Mouse (Mus musculus): ENCODE measurements at regions not wholly inside any gene's neighbourhood (a gene's known extent, or its start where the extent isn't known, plus 50 kb on each side); places are given as distances from the start of the nearest gene placed in this dataset.
"Not testable (repeated sequence)": the region's sequence is repeated elsewhere in the genome, so short reads cannot be mapped to it uniquely, and the experiment has no call there.

DNA sequence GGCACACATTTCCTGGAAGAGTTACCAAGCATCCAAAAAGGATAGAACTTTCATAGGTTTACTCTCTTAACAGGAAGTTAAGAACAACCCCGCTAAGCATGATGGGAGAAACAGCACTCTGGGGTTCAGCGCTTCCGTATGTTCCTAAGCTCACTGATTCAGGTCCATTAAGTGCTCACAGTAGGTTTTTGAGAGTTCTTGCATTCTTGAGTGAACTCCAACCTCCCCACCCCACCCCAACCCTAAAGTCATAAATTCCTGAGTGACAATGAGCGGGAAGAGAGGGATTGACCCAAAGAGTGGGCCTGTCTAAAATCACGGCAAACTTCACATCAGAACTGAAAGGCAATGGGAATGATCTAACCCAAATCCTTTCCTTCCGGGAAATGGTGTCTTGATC, 405.9 kb downstream of the Lrig3 start:
- no peak for DNase-seq (ENCODE audit: low spot score)

DNA sequence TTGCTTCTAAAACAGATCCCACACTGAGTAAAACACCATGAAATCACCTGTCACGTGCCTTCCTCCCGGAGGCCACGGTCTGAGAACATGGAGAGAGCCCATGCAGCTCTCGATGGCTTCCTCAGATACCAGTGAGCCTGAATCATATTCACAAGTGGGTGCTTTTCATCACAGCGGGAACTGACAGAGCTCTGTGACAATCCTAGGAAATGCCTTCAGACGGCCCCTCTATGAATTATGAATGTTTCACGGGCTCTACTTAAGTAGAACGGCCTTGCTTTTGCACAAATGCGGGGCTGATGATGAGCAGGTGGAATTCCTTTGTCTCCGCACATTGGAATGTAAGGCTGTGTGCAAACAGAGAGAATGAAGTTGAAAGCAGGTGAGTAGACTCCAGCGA, 383.1 kb downstream of the Lrig3 start:
- no peak for DNase-seq (ENCODE audit: low spot score)

DNA sequence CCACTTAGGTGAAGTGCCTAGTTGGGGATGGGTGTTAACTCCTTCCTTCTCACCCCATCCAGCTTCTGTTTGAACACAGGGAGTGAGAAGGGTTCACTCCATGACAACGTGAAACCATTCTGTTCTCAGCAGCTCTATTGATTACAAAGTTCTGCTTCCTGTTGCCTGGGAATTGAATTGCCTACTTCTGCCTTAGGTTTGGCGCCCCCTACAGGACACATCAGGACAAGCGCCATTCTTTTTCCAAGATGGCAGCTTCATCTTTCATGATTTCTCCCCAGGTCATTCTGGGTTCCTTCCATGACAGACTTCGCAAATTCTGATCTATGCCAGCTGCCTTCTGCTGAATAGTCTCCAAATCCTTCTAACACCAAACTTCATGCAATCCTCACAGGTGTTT, 371.5 kb downstream of the Lrig3 start:
- no peak for DNase-seq (ENCODE audit: low spot score)

DNA sequence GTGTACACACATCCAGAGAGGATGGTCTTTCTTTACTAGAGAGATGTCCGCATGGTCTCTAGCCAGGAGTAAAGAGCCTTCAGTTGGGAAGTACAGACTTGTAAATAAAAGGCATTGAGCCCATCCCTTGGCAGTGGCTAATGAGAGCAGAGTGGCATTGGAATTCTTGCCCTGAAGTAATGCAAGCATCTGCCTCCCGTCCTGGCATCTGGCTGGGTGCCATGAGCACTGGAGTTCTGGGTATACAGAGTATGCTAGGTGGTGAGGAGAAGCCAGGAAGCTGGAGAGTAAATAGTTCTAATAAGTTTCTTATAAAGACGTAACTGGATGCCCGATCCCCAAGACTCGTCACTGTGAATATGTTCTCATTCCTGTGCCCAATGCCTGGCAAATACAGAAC, 367.8 kb downstream of the Lrig3 start:
- DNase-seq (ENCODE audit: low spot score), result no peak

DNA sequence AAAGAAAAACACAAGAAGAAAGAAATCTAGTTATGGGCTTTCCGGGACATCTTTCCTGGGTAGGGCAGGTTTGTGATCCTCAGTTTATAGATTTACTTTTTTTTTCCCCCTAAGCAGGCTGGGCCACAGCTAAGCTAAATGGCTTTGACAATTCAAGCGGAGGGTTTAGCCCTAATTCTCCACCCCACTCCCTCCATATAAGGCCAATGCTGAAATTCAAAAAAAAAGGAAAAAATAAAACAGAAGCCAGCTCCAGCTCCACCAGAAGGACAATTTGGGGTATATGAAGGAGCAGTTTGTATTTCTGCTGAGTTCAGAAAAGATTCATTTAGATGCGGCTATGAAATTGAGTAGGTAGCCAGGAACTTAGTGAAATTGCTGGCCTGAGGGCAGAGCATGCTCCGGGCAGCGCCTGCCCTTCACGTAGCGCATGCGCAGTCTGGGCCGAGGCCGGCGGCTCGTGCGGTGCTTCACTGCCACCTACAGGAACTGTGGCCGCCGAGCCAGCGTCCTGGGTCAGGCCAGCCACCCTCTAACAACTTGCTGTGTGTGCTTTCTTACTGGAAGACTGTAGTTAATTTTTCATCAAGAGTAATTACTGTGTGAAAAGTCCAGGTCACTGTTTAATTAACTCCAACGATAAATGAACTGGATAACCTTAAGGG, 364.5 kb downstream of the Lrig3 start:
- peak; percentile 95 for DNase-seq (ENCODE audit: low spot score)

DNA sequence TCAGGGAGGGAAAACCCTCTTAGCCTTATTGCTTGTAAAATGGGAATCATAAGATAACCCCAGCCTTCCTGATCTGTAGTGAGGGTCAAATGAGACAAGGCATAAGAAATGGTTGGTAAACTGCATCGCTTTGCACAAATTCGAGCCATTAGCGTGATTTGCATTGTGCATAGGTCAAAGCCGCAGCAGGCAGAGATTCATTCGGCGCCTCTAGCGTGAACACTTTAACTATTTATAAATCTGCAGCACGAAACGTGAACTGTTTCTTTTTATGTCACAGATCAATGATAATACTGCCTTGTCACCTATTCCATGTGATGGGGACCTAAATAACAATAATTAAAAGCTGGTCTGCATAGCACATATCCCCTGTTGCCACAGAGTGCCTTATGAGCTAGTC, 354.9 kb downstream of the Lrig3 start:
- DNase-seq (ENCODE audit: low spot score), result no peak

DNA sequence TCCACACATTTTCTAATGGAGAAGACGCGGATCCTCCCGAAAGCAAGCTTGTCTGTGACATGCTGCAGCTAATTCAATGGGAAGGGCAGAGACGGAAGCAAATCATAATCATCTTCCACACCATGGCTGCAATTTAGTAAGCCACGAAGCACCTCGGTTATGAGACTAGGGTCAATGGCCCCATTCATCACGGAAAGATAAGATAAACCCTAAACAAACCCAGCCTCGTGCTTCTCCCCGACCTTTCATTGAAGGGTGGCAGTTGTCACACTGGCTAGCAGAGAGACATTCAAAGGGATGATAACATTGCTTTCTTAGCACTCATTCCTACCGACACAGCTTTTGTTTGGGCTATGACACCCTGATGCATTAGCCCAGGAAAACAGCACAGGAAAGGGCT, 353.8 kb downstream of the Lrig3 start:
- DNase-seq (ENCODE audit: low spot score), result no peak

DNA sequence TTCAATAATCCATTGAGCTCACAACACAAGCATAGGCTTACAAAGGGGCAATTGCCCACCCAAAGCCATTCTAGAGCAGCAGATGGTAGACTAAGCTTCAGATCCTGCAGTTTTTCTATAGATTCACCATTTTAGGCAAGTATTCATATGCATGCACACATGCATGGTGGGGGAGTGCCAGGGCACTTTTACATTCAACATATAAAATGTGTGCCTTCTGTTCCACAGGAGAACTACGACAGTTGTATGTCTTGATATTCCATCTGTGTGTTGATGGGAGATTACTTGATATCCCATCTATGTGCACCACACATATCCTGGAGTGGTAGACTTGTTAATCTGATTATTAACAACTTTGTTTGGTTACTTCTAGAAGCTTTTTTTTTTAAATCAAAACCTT, 334.0 kb downstream of the Lrig3 start:
- DNase-seq (ENCODE audit: low spot score), result no peak

DNA sequence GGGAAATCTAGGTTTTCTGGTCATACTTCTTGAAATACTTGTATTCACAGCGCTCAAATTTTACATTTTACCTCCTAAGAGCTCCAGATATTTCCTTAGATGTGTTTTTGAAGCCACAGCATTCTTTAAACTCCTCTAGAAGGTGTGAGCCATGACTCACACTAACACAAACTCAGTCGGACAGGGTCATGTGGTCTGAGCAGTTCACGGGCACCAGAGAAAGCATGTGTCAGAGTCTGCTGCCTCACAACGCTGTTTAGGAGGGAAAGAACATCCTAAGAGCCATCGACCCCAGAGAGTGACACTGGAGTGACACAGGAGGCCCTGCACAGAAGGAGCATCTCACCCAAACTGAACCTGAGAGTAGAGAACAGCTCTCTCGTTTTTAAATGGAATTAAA, 332.2 kb downstream of the Lrig3 start:
- no peak for DNase-seq (ENCODE audit: low spot score)

DNA sequence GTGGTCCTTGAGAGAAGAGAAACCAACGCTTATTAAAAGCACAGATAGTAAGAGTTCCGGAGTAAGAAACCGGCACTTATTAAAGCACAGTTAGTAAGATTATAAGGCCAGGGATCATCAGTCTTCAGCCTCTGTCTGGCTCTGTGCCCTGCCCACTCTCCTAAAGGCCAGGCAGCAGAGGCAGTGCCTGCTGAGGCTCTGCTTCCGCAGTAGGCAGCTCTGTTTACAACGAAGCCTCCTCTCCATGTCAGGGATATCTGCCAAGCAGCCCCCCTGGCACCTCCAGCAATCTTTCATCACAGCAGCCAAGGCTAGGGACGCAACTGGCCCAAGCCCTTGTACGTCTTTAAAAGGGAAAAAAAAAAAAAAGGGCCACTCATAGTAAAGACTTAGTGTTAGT, 329.9 kb downstream of the Lrig3 start:
- DNase-seq (ENCODE audit: low spot score), result no peak

DNA sequence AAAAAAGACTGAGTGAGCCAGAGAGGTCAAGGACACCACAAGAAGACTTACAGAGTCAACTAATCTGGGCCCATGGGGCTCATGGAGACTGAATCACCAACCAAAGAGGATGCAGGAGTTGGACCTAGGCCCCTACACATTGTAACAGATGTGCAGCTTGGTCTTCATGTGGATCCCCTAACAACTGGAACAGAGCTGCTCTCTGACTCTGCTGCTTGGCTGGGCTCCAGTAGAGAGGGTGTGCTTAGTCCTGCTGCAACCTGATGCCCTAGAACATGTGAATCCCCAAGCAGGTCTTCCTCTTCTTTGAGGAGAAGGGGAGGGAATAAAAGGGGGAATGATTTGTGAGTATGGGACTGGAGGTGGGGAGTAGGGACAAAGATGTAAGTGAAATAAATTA, 325.8 kb downstream of the Lrig3 start:
- DNase-seq (ENCODE audit: low spot score), result no peak

DNA sequence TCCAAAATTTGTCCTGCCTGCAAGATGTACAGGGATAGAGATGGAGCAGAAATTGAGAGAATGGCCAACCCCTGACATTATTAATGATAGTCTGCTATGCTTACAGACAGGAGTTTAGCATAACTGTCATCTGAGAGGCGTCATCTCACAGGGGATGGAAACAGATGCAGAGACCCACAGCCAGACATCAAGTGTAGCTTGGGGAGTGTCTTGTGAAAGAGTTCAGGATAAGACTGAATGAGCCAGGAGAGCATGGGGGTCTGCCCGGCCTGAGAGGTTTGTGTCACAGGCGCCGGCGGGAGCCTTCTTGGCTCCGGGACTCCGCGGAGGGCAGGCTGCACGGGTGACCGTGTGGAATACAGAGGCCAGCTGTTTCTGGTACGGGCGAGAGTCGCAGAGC, 319.1 kb downstream of the Lrig3 start:
- not testable (repeated sequence) for DNase-seq (ENCODE audit: low spot score)

DNA sequence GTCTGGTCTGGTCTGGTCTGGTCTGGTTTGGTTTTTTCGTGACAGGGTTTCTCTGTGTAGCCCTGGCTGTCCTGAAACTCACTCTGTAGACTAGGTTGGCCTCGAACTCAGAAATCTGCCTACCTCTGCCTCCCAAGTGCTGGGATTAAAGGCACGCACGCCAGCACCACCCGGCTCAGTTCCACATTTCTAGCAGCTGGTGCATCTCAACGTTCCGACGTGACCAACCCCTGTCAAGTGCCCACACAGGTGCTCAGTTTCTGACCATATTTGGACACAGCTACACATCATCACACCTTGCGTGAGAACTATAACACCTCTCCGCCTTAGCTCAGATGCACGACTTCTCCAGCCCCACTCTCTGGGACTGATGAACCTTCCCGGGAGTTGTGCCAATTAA, 304.4 kb downstream of the Lrig3 start:
- DNase-seq (ENCODE audit: low spot score), result no peak

DNA sequence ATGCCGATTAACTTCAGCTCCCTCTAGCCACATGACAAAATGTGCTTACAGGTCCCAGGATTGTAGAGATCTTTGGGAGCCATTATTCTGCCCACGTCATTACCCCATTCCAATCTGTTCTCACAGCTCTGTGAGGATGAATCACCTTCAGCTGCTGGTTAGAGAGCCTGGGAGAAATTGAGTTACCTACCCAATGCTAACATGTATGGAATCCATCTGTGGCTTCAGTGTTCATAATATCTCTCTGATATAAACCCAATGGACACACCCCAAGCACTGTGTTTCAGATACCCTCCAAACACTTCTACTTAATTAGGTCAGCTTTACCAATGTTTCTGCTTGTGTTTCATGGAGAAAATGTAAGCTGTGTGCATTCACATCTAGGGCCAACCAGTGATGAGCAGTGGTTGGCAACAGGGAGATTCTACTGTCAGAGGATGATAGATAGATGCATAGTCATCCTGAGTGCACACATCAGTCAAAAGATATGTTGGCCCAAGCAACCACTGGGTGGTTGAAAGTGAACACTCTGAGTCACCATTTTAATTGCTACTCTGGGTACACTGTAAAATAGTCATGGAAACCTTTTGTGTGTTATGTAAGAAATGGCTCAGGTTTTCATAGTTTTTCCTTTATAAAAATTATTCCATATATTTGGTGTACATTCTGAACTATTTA, 301.5 kb downstream of the Lrig3 start:
- DNase-seq (ENCODE audit: low spot score), result no peak

DNA sequence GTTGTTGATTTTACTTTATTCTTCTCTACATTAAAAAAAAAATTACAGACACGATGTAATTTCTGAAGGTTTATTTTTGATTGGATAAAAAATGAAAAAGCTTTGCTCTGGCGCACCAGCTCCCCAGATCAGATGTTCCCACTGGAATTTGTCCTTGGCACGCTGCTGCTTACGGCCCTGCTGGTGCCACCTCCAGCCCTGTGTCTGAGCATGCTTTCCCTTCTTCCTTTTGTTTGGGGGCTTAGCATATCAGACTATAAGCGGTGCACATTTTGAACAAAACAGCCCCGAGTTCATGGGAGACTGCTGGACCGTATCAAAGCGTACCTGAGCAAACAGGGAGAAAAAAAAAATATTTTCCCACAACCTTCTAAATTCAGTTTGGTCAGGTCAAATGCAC, 291.2 kb downstream of the Lrig3 start:
- no peak for DNase-seq (ENCODE audit: low spot score)

DNA sequence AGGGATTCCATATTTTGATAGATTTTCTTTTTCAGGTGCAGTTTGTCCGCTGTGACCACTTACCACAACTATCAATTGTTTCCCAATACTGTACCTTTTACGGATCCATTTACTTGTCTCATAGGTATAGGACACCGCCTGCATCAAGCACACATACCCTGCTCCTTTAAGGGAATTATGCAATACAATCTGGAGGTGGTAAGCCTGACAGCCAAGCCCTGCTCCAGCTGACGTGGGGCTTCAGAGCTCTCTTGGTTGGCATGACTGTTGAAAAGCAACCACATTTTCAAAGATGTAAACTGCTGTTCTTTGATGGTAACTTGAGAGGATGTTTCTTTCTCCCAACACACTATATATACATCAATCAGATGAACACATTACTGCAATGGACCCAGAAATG, 288.2 kb downstream of the Lrig3 start:
- DNase-seq (ENCODE audit: low spot score), result no peak

DNA sequence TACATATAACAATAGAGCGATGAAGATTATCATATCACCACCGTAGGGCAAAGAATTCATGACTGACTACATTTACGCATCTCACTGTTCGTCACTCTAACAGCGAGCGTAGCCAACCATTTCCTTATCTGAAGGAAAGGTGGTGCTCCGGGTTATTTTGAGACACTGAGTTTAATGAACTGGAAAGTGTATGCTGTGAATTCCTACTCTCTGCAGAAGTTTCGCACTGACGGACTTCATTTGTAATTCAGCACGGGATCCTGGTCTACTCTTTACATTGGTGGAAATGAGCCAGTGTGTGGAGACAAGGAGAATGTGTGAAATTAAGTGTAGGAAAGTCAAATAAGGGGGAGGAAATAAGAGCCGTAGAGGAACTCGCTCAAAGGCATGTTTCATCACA, 283.2 kb downstream of the Lrig3 start:
- no peak for DNase-seq (ENCODE audit: low spot score)

DNA sequence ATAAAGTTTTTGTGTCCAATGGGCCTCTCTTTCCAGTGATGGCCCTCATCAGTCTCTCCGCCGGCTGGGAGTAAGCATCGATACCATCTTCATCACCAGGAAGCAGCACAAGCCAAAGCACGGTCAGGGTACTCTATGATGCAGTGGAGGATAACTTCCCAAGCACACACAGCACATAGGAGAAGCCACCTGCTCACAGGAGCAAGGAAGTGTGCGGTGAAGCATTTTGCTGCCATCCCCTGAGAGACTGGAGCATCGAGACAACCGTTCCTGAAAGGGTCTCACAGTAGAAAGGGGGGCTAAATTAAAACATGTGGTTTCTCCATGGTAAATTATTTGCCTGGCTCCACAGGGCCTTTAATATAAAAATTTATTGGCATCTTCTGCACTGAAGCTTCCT, 277.1 kb downstream of the Lrig3 start:
- DNase-seq (ENCODE audit: low spot score), result no peak

DNA sequence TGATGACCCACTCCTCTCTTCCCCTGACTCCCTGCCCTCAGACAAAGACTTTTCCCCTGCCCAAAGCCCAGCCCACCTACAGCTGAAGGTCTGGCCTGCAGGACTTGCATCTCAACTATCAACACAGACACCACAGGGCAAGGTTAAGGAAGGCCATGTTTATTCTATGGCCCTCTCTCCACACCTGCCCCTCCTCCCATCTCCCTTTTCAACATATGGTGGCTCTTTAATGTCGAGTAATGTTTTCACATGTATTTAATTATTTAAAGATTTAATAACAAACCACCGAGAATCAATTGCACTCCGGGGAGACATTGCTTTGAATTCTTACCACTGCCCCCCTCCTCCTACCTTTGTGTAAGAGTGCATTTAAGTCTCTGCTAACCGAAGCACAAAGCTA, 273.6 kb downstream of the Lrig3 start:
- peak; percentile 45 for DNase-seq (ENCODE audit: low spot score)
